Mouse (Mus musculus): ENCODE data around the gene Rrp1. TPM values are rescaled to one million over a fixed set of nuclear protein-coding genes. Genes with fewer than 3 reads are reported as not detected.

The Rrp1 gene
- polyA plus RNA-seq, 1 experiment = 62.0 TPM

GRCm38 (mm10) chr10:78351887-78352665, 60.8 kb downstream of the Rrp1 start, which contains the start of gene Agpat3:
Gene Agpat3 (minus strand): TSS chr10:78352489.
- Histone ChIP-seq H3K4me1 (ENCODE audit: control insufficient read depth, insufficient read depth, insufficient read length) (peaks cover 7% of the 10 kb centered on the region; the same call in 1 of the 2 replicates), H3K27me3 (ENCODE audit: control insufficient read depth, insufficient read depth, low read length) (no peaks in the 10 kb centered on the region), H3K27ac (ENCODE audit: insufficient read depth, low read length) (0 out of 2 replicates have a peak within 1 kb of the TSS, but pooled peaks have one; percentile 11), H3K36me3 (ENCODE audit: control insufficient read depth, insufficient read depth, low read length) (no peaks in the 10 kb centered on the region), H3K4me3 (ENCODE audit: extremely low read depth, insufficient read depth, insufficient read length) (peak within 1 kb of the TSS; percentile 68)
- peak in 1 of 2 experiments; percentile 56 for DNase-seq (ENCODE audit: low read depth in 1 of 2, low spot score in 2 of 2)
- 1% methylated on average over 113 of the region's 113 CpGs for WGBS
- TF ChIP-seq POLR2A (IDR thresholded peaks at IDR 0.05; ENCODE audit: low read depth, low read length) (no peak), CTCF (IDR thresholded peaks at IDR 0.05; ENCODE audit: extremely low read depth, insufficient read depth, insufficient read length, insufficient replicate concordance) (no peak)

- H3K27me3 ChIP-seq (ENCODE audit: control insufficient read depth, insufficient read depth, low read length) = no peaks in the 10 kb centered on the region
- H3K4me3 ChIP-seq (ENCODE audit: extremely low read depth, insufficient read depth, insufficient read length) = peak overlapping the region; percentile 68
- H3K36me3 ChIP-seq (ENCODE audit: control insufficient read depth, insufficient read depth, low read length) = no peaks in the 10 kb centered on the region
- TF ChIP-seq POLR2A (IDR thresholded peaks at IDR 0.05; ENCODE audit: low read depth, low read length) = no peak
- DNase-seq (ENCODE audit: low read depth in 1 of 2, low spot score in 2 of 2) = no peak
- peaks cover 7% of the 10 kb centered on the region; the same call in 1 of the 2 replicates for H3K4me1 ChIP-seq (ENCODE audit: control insufficient read depth, insufficient read depth, insufficient read length)
- WGBS = 3% methylated on average over 13 of the region's 13 CpGs
- H3K27ac ChIP-seq (ENCODE audit: insufficient read depth, low read length) = 0 out of 2 replicates have a peak overlapping the region, but pooled peaks have one; percentile 11
These were observed 61.3 kb downstream of the Rrp1 start for GRCm38 (mm10) chr10:78351564-78351886.

DNA sequence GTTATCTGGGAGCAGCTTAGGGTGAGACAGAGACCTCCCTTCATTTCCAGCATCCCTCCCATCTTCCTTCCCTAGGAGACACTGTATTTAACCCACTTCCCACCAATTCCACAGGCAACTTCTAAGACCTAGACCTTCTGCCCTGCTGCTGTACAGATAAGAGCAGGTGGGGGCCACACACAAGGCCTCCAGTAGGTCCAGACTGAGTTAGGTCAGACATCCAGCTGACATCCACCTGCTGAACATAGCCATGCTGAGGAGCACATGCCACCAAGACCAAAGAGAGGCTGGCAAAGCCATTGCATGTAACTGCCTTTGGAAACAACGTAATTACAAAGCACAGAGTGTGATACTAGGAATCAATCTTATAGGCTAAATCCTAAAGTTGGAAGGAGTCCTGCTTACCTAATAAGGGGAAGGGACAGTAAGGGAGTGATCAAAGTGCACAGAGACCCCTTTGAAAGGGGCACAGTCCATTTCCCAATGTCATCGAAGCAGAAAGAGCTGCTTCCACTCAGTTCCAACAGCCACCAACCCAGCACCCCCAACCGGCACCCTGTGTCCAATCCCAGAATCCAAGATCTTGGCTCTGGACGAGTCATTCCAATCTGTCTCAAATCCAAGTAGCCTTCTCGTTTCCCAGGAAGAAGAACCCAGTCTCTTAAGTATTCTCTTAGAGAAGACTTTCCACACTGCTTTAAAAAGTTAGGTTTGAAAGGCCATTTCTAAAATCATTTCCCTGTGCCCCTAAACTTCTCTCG, 61.9 kb downstream of the Rrp1 start:
- no peak for DNase-seq (ENCODE audit: low read depth in 1 of 2, low spot score in 2 of 2)
- Histone ChIP-seq H3K4me3 (ENCODE audit: extremely low read depth, insufficient read depth, insufficient read length) (no peak overlapping the region), H3K27me3 (ENCODE audit: control insufficient read depth, insufficient read depth, low read length) (no peaks in the 10 kb centered on the region), H3K4me1 (ENCODE audit: control insufficient read depth, insufficient read depth, insufficient read length) (peaks cover 7% of the 10 kb centered on the region; the same call in 1 of the 2 replicates), H3K36me3 (ENCODE audit: control insufficient read depth, insufficient read depth, low read length) (no peaks in the 10 kb centered on the region), H3K27ac (ENCODE audit: insufficient read depth, low read length) (no peak overlapping the region)
- WGBS = 54% methylated on average over 6 of the region's 6 CpGs
- TF ChIP-seq POLR2A (IDR thresholded peaks at IDR 0.05; ENCODE audit: low read depth, low read length) = no peak
- TF ChIP-seq CTCF (IDR thresholded peaks at IDR 0.05; ENCODE audit: extremely low read depth, insufficient read depth, insufficient read length, insufficient replicate concordance) = no peak

Other genes with a start within 250 kb of the Rrp1 start
- 68.7 and 105 TPM in 2 replicates for gene D10Jhu81e, start 243.3 kb downstream of the Rrp1 start, polyA plus RNA-seq (2012; rRNA removed)
- 11.2 and 11.7 TPM in 2 replicates for gene Pwp2, start 227.9 kb downstream of the Rrp1 start, polyA plus RNA-seq (2012; rRNA removed)
- 41.8 and 45.9 TPM in 2 replicates for gene Trappc10, start 168.4 kb downstream of the Rrp1 start, polyA plus RNA-seq (2012; rRNA removed)
- gene Agpat3, start 60.6 kb downstream of the Rrp1 start, polyA plus RNA-seq (2012; rRNA removed) = 177 and 205 TPM in 2 replicates
- 18.6 and 20.4 TPM in 2 replicates for gene Cstb, start 12.6 kb upstream of the Rrp1 start, polyA plus RNA-seq (2012; rRNA removed)
- 13.6 and 15.2 TPM in 2 replicates for gene Pdxk, start 51.9 kb upstream of the Rrp1 start, polyA plus RNA-seq (2012; rRNA removed)
- not detected in 2 replicates for gene Olfr1358, start 104.4 kb upstream of the Rrp1 start, polyA plus RNA-seq (2012; rRNA removed)
- 33.5 and 36.8 TPM in 2 replicates for gene Ilvbl, start 161.3 kb upstream of the Rrp1 start, polyA plus RNA-seq (2012; rRNA removed)
- gene Syde1, start 178.9 kb upstream of the Rrp1 start, polyA plus RNA-seq (2012; rRNA removed) = 9.3 and 12.7 TPM in 2 replicates
- gene Olfr1357, start 205.0 kb upstream of the Rrp1 start, polyA plus RNA-seq (2012; rRNA removed) = not detected in 2 replicates

All from spleen, adult 2 months (tissue).